Mouse (Mus musculus) liver, embryonic 16.5 days (tissue): ENCODE results near the gene Dpm1. TPM values are rescaled to one million over a fixed set of nuclear protein-coding genes. Genes with fewer than 3 reads are reported as not detected.
A peak's percentile ranks its signal among the peaks of the same experiment; 100 is the strongest.

ENCODE experiments used
- ATAC-seq: fragments of 200-750 bp; cut with Nextera tagmentation; 2 replicates; pipeline ENCODE4 v1.8.0; 2017; ENCODE audit warnings: low read depth, mild to moderate bottlenecking, moderate number of reproducible peaks, moderate library complexity
- H3K27ac ChIP-seq: fragments of 300-500 bp; sonication (generic); 2 replicates; pipeline ENCODE4 v1.5.1; 2014; ENCODE audit warnings: mild to moderate bottlenecking, low read length
- H3K27me3 ChIP-seq: fragments of 300-500 bp; sonication (generic); 2 replicates; pipeline ENCODE4 v1.6.1; 2014; ENCODE audit warnings: low read depth, low read length, mixed read lengths; ENCODE audit not compliant: control insufficient read depth, insufficient read depth
- H3K36me3 ChIP-seq: fragments of 300-500 bp; sonication (generic); 2 replicates; pipeline ENCODE4 v1.6.1; 2014; ENCODE audit warnings: mild to moderate bottlenecking; ENCODE audit not compliant: control insufficient read depth, insufficient read depth
- H3K4me1 ChIP-seq: fragments of 300-500 bp; sonication (generic); 2 replicates; pipeline ENCODE4 v1.6.1; 2014; ENCODE audit warnings: low read depth, low read length, mixed read lengths; ENCODE audit not compliant: control insufficient read depth
- H3K4me2 ChIP-seq: fragments of 300-500 bp; sonication (generic); 2 replicates; pipeline ENCODE4 v1.6.1; 2014; ENCODE audit warnings: low read depth, low read length, mixed read lengths
- H3K4me3 ChIP-seq: fragments of 300-500 bp; sonication (generic); 2 replicates; pipeline ENCODE4 v1.5.1; 2014; ENCODE audit warnings: low read depth, mild to moderate bottlenecking, low read length
- H3K9ac ChIP-seq: fragments of 300-500 bp; sonication (generic); 2 replicates; pipeline ENCODE4 v1.6.1; 2014; ENCODE audit warnings: low read depth, low read length
- H3K9me3 ChIP-seq: fragments of 300-500 bp; sonication (generic); replicated peaks from 2 replicates; pipeline ENCODE4 v1.6.1; 2016; ENCODE audit warnings: low read length; ENCODE audit not compliant: control insufficient read depth
- WGBS: fragments of 180-500 bp; shearing (Covaris S2); extraction: QIAGEN DNeasy Blood & Tissue Kit; methylation state at CpG from one replicate; pipeline ENCODE4 v1.1.7; 2014; ENCODE audit not compliant: insufficient replicate concordance; 5-methylcytosine and 5-hydroxymethylcytosine counted together
- polyA plus RNA-seq: library from polyadenylated mRNA; unstranded; fragments of >200 nt; fragmentation: Nextera tagmentation; extraction: Ambion mirVana; gene quantifications from 2 replicates; pipeline ENCODE4 v1.2.1, GENCODE M21; 2015

Gene Dpm1
- polyA plus RNA-seq = 66.0 and 79.3 TPM in 2 replicates

DNA sequence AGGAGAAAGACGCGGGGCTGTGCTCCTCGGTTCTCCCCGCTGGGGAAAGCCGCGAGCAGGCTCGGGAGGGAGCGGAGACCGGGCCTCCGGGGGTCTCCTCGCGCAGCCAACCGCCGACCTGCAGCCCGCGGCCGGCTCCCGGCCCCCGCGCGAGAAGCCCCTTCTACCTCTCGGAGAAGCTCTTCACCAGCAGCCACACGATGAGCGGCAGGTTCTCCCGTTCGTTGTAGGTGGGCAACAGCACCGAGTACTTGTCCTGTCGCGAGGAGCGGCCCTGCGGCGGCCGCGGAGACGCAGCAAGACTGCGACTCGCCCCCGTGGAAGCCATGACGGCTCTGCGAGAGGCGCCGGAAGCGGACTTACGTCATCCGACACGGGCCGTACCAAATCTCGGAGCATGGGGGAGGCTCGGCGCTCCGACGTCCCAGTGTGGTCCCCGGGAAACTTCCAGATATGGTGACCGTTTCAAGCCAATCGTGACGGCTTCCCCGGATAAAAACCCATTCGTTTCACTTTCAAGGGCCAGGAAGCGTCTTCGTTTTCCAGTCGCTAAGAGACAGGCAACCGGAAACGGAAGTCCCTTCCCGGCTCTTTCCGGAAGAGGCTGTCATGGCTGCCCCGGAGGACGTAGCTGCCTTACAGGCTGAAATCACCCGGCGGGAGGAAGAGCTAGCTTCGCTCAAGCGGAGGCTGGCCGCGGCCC lies at the start of gene Dpm1, which contains the start of the genes Gm20716 and Mocs3:
Gene Dpm1, minus strand, starts transcription at position 566 of the 703 bp plus-strand sequence.
Gene Gm20716, minus strand, starts transcription at position 339 of the 703 bp plus-strand sequence.
Gene Mocs3, plus strand, starts transcription at position 597 of the 703 bp plus-strand sequence.
- H3K4me2 ChIP-seq = peak within 1 kb of the TSS; percentile 99
- no peaks in the 10 kb centered on the region for H3K27me3 ChIP-seq
- no peaks in the 10 kb centered on the region for H3K9me3 ChIP-seq
- ATAC-seq = peak; percentile 81
- peaks cover 27% of the 10 kb centered on the region for H3K4me1 ChIP-seq
- H3K9ac ChIP-seq = peak within 1 kb of the TSS; percentile 92
- under 1% methylated on average over 72 of the region's 73 CpGs for WGBS
- peaks cover 16% of the 10 kb centered on the region for H3K36me3 ChIP-seq
- peak within 1 kb of the TSS; percentile 99 for H3K4me3 ChIP-seq
- H3K27ac ChIP-seq = peak within 1 kb of the TSS; percentile 93

DNA sequence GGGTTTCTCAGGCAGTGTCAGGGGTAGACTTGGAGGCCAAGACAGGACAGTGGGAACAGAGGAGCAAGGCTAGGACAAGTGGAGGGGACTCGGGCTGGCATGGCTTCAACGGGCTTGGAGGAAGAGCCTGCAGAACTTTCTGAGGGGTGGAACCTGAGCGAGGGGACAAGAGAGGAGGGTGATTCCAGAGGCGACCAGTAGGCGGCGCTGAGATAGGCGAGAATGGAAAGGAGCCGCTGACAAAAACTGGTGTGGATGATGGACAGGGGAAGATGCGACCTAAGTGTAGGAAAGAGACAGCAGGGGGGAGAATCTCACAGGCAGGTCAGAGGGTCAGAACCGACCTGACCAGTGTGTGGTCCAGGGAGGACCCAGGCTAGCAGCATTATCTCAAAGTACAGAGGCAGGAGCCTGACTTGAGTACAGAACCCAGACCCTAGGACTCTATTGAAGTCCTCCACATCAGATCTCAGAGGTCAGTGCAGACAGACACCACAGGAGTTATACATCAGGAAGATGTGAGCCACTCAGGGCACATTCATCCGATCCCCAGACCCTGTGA lies 44.1 kb upstream of the Dpm1 start:
- H3K9ac ChIP-seq = no peak overlapping the region
- no peak overlapping the region for H3K4me2 ChIP-seq
- no peak overlapping the region for H3K4me3 ChIP-seq
- no peak for ATAC-seq
- H3K27ac ChIP-seq = no peak overlapping the region
- WGBS = 5% methylated on average over 11 of the region's 11 CpGs
- no peaks in the 10 kb centered on the region for H3K36me3 ChIP-seq
- H3K4me1 ChIP-seq = no peaks in the 10 kb centered on the region
- no peaks in the 10 kb centered on the region for H3K9me3 ChIP-seq
- H3K27me3 ChIP-seq = peaks cover 32% of the 10 kb centered on the region

DNA sequence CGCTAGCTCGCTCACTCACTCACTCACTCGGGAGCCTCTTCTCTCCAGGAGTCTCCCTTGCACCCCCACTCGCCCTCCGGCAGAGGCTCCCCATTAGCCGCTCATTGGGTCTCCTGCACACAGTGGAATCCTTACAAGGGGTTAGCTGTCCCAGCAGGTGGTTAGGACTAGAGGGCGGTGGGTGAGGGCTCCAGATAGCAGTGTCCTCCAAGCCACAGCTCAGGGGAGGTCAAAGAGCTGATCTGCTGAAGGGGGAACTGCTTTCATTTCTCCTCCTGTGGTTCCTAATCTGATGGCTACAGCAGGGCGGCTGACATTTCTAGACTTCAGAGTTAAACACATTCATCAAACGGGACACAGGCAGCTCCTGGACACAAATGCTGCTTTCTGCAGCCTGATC lies 43.0 kb upstream of the Dpm1 start:
- 14% methylated on average over 9 of the region's 9 CpGs for WGBS
- H3K27me3 ChIP-seq = peaks cover 25% of the 10 kb centered on the region
- no peaks in the 10 kb centered on the region for H3K9me3 ChIP-seq
- no peak overlapping the region for H3K4me3 ChIP-seq
- H3K27ac ChIP-seq = no peak overlapping the region
- ATAC-seq = no peak
- H3K9ac ChIP-seq = no peak overlapping the region
- H3K4me1 ChIP-seq = no peaks in the 10 kb centered on the region
- no peaks in the 10 kb centered on the region for H3K36me3 ChIP-seq
- no peak overlapping the region for H3K4me2 ChIP-seq

DNA sequence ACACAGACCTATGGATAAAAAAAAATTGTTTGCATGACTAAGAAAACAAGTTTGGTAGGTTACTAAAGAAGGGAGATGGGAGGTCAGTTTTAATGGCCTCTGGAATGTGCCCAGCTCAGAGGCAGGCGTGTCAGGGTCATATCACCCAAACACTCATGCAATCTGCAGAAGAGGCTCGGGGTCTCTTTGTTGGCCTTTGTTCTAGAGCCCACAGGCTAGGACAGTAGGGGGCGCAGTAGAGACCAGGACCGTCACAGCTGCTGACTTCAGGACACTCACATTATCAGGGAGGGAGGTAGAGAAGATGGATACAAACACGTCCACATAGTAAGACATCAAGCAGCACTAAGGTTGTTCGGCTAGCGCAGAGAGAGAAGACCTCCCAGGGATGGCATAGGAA lies 37.6 kb upstream of the Dpm1 start:
- Histone ChIP-seq H3K9ac (no peak overlapping the region), H3K4me3 (no peak overlapping the region), H3K27ac (no peak overlapping the region), H3K4me2 (no peak overlapping the region), H3K4me1 (no peaks in the 10 kb centered on the region), H3K27me3 (peaks cover 8% of the 10 kb centered on the region), H3K9me3 (no peaks in the 10 kb centered on the region), H3K36me3 (no peaks in the 10 kb centered on the region)
- WGBS = 25% methylated on average over 7 of the region's 7 CpGs
- no peak for ATAC-seq

DNA sequence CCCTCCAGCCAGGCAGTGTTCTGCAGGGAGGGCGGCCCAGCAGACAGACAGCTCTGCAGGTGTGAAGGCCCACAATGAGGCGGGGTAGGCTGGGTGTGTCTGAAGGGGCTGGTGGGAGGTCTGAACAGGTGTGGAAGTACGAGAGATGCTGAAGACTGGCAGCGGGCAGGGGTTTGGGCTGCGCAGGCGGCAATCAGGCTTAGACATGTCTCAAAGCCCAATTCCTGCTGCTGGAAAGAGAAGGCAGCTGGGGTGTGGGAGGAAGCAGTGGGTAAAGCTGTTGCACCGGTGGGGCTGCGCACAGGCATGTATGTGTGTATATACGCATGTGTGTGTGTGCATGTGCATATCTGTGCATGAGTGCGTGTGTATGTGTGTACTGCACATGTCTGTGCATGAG lies 30.5 kb upstream of the Dpm1 start:
- Histone ChIP-seq H3K9me3 (no peaks in the 10 kb centered on the region), H3K27ac (no peak overlapping the region), H3K27me3 (no peaks in the 10 kb centered on the region), H3K9ac (no peak overlapping the region), H3K4me1 (no peaks in the 10 kb centered on the region), H3K36me3 (no peaks in the 10 kb centered on the region), H3K4me3 (no peak overlapping the region), H3K4me2 (no peak overlapping the region)
- ATAC-seq = no peak
- WGBS = 65% methylated on average over 10 of the region's 10 CpGs

DNA sequence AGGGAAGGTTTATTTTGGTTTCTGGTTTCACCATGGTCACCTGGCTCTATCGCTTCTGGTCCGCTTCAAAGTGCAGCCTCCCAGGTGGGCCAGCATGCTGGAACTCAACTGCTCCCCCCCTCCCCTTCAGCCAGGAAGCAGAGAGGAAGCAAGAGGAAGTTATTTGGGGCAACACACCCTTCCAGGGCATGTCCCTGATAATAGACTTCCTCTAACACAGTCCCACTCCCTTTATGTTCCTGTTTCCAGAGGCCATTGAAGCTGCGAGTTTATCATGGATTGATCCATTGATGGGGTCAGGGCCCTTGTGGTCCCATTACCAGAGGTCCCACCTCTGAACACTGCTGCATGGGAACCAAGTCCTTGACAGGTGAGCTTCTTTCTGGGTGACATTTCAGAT lies 29.7 kb upstream of the Dpm1 start:
- H3K27me3 ChIP-seq = no peaks in the 10 kb centered on the region
- H3K4me1 ChIP-seq = no peaks in the 10 kb centered on the region
- H3K9ac ChIP-seq = no peak overlapping the region

DNA sequence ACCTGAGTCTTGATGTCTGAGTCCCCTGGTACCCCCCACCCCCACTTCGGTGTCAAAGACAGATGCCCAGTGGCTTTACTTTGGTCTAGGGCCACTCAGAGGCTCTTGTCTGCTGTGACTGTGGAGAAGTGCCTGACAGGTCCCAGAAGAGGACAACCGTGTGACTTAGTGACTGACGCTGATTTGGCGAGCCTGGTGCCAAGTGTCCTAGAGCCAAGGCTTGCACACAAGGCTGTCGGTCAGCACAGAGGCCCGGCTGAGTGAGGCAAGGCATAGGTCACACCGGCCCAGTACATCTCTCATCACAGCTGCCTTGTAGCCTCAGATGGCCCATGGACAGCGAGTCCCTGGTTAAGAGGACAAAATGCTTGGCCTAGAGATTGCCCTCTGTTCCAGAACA lies 28.7 kb upstream of the Dpm1 start:
- no peak for ATAC-seq
- H3K4me2 ChIP-seq = no peak overlapping the region
- no peak overlapping the region for H3K4me3 ChIP-seq
- no peak overlapping the region for H3K9ac ChIP-seq
- no peaks in the 10 kb centered on the region for H3K36me3 ChIP-seq
- no peaks in the 10 kb centered on the region for H3K27me3 ChIP-seq
- no peaks in the 10 kb centered on the region for H3K4me1 ChIP-seq
- 65% methylated on average over 8 of the region's 8 CpGs for WGBS
- no peaks in the 10 kb centered on the region for H3K9me3 ChIP-seq
- H3K27ac ChIP-seq = no peak overlapping the region

More for the DNA sequence above, 29.7 kb upstream of the Dpm1 start:
- Histone ChIP-seq H3K36me3 (no peaks in the 10 kb centered on the region), H3K27ac (no peak overlapping the region), H3K9me3 (no peaks in the 10 kb centered on the region), H3K4me3 (no peak overlapping the region), H3K4me2 (no peak overlapping the region)
- ATAC-seq = no peak
- 34% methylated on average over 3 of the region's 3 CpGs for WGBS

DNA sequence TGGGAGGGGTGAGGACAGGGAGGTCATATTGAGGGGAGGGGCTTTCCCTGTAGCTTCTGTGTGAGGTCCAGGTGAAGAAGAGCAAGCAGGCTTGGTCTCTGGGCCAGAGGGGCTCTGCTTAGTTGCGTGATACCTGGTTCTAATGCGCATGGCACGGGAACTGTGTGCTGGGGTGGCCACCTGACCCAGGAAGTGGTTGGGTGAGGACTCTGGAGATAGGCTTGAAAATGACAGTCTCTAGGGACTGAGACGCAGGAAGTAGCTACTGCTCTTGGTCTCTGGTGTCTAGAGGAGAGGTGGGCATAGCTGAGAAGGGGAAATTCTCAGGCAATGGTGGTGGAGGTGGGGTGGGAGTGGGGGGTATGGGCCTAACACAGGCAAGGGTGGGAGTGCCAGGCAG lies 26.8 kb upstream of the Dpm1 start:
- H3K9me3 ChIP-seq = no peaks in the 10 kb centered on the region
- WGBS = 45% methylated on average over 4 of the region's 4 CpGs
- no peak overlapping the region for H3K27ac ChIP-seq
- no peak overlapping the region for H3K4me3 ChIP-seq
- no peak overlapping the region for H3K9ac ChIP-seq
- H3K27me3 ChIP-seq = peaks cover 5% of the 10 kb centered on the region
- ATAC-seq = no peak
- H3K4me2 ChIP-seq = no peak overlapping the region
- H3K4me1 ChIP-seq = no peaks in the 10 kb centered on the region
- no peaks in the 10 kb centered on the region for H3K36me3 ChIP-seq

DNA sequence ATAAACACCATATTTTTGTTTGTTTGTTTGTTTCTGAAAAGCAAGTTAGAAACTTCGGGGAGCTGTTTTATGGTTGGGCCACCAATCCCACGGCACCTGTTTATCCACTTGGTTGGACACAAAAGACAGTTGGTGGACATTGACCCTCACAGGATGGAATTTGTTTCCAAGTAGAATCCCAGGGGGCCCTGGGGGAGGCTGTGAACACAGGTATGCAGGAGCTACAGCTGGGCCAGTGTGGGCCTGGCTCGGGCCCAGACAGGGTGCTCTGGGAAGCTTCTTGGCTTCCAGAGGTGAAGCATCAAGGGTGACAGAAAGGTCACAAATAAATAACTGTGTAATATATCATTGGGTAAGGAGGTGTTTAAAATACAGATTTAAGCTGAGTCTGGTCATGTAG lies 26.1 kb upstream of the Dpm1 start:
- H3K36me3 ChIP-seq = no peaks in the 10 kb centered on the region
- no peak overlapping the region for H3K4me3 ChIP-seq
- H3K27ac ChIP-seq = no peak overlapping the region
- no peak for ATAC-seq
- 58% methylated on average over 3 of the region's 3 CpGs for WGBS
- H3K27me3 ChIP-seq = peaks cover 5% of the 10 kb centered on the region
- no peaks in the 10 kb centered on the region for H3K4me1 ChIP-seq
- H3K9ac ChIP-seq = no peak overlapping the region
- H3K9me3 ChIP-seq = no peaks in the 10 kb centered on the region
- H3K4me2 ChIP-seq = no peak overlapping the region
